ENCODE assay signal across 12 mouse cellular contexts in genomic region chr7:6146982-6147325, GRCm38 (mm10). TPM values are rescaled to one million over a fixed set of nuclear protein-coding genes. Genes with fewer than 3 reads are reported as not detected.
DNase-seq lines count a peak whose midpoint lies in the region; ATAC-seq and TF ChIP-seq lines count a peak whose summit lies in the region.
"Had no signal": no experiment of that assay in that cellular context is flagged by ENCODE, and none has a peak within 500 bp of the region (broad histone marks: within the 10 kb centered on the region; RNA-seq: fewer than 3 reads in every experiment).

No protein-coding gene starts in this region.

- H3K36me3 ChIP-seq in intestine, embryonic 15.5 days: peaks cover 1% of the 10 kb centered on the region; the same call in 1 of the 2 replicates
- peaks cover 2% of the 10 kb centered on the region; the same call in 1 of the 2 replicates for H3K36me3 ChIP-seq in intestine, postnatal 0 days (ENCODE audit: control insufficient read depth, insufficient read depth)
- no peaks in the 10 kb centered on the region; the same call in 1 of the 2 replicates for H3K36me3 ChIP-seq in testis, adult 2 months (ENCODE audit: control insufficient read depth, insufficient read depth, low read length)

- H3K9ac ChIP-seq in intestine, embryonic 15.5 days: no peak overlapping the region
- no peak overlapping the region for H3K9ac ChIP-seq in intestine, postnatal 0 days (ENCODE audit: low read depth, low read length)
- H3K9ac ChIP-seq: embryonic facial prominence, embryonic 12.5 days; limb, embryonic 12.5 days had no signal

- no peak overlapping the region for H3K4me3 ChIP-seq in intestine, embryonic 15.5 days (replicated peaks)
- no peak overlapping the region for H3K4me3 ChIP-seq in intestine, postnatal 0 days (ENCODE audit: low read depth, low read length)
- no peak overlapping the region for H3K4me3 ChIP-seq in testis, adult 2 months (ENCODE audit: control insufficient read depth, low read depth, low read length)
- H3K4me3 ChIP-seq: embryonic facial prominence, embryonic 12.5 days; limb, embryonic 12.5 days had no signal

- WGBS in intestine, embryonic 15.5 days: 50% methylated on average over 2 of the region's 2 CpGs
- 29% methylated on average over 2 of the region's 2 CpGs for WGBS in intestine, postnatal 0 days

- TF ChIP-seq CTCF in intestine, postnatal 0 days (IDR thresholded peaks at IDR 0.05; ENCODE audit: low read depth): no peak
- TF ChIP-seq CTCF in testis, adult 2 months (IDR thresholded peaks at IDR 0.05; ENCODE audit: control insufficient read depth, insufficient read depth, insufficient replicate concordance, low read depth, low read length): no peak

- ATAC-seq in intestine, embryonic 15.5 days: no peak
- no peak for ATAC-seq in intestine, postnatal 0 days

- no peaks in the 10 kb centered on the region for H3K9me3 ChIP-seq in intestine, embryonic 15.5 days
- H3K9me3 ChIP-seq in intestine, postnatal 0 days (ENCODE audit: control insufficient read depth): no peaks in the 10 kb centered on the region
- H3K9me3 ChIP-seq: embryonic facial prominence, embryonic 12.5 days; limb, embryonic 12.5 days had no signal

- no peaks in the 10 kb centered on the region for H3K27me3 ChIP-seq in intestine, embryonic 15.5 days (replicated peaks)
- H3K27me3 ChIP-seq in intestine, postnatal 0 days (replicated peaks; ENCODE audit: control insufficient read depth, insufficient read depth, low read length): no peaks in the 10 kb centered on the region
- H3K27me3 ChIP-seq in testis, adult 2 months (ENCODE audit: control insufficient read depth, insufficient read depth, low read length): no peaks in the 10 kb centered on the region
- H3K27me3 ChIP-seq: embryonic facial prominence, embryonic 12.5 days; limb, embryonic 12.5 days had no signal

- peak overlapping the region; percentile 7; the same call in 1 of the 2 replicates for H3K27ac ChIP-seq in intestine, embryonic 15.5 days
- no peak overlapping the region for H3K27ac ChIP-seq in intestine, postnatal 0 days (ENCODE audit: low read depth, low read length)
- H3K27ac ChIP-seq in testis, adult 2 months (ENCODE audit: control insufficient read depth, insufficient read depth, low read depth, low read length): peak overlapping the region; percentile 43; the same call in 1 of the 2 replicates
- H3K27ac ChIP-seq: embryonic facial prominence, embryonic 12.5 days; limb, embryonic 12.5 days had no signal

- TF ChIP-seq POLR2A in testis, adult 2 months (IDR thresholded peaks at IDR 0.05; ENCODE audit: control insufficient read depth, low read depth, low read length): no peak

- intact Hi-C loops in heart, postnatal 10 days (cut with DNase I): loop anchor here (2.0 kb wide), 1 partner anchor 24 kb away; no protein-coding TSS in a partner anchor

- H3K4me1 ChIP-seq in intestine, embryonic 15.5 days (replicated peaks): peaks cover 35% of the 10 kb centered on the region
- H3K4me1 ChIP-seq in intestine, postnatal 0 days (replicated peaks; ENCODE audit: control insufficient read depth, insufficient read depth, low read length): no peaks in the 10 kb centered on the region
- H3K4me1 ChIP-seq in testis, adult 2 months (ENCODE audit: control insufficient read depth, insufficient read depth, low read length): peaks cover 15% of the 10 kb centered on the region
- H3K4me1 ChIP-seq: embryonic facial prominence, embryonic 12.5 days had no signal

- no peak for DNase-seq in testis, postnatal 10 days (ENCODE audit: low spot score)
- peak; percentile 51 to 55 for DNase-seq in heart, postnatal 10 days
- no peak for DNase-seq in urinary bladder, postnatal 14 days (ENCODE audit: low spot score)
- DNase-seq in left cerebral cortex, adult 11 months (ENCODE audit: low spot score): no peak
- DNase-seq: kidney, postnatal 25 days; thymus, postnatal 4 days had no signal

- H3K4me2 ChIP-seq in intestine, embryonic 15.5 days (replicated peaks): no peak overlapping the region
- no peak overlapping the region for H3K4me2 ChIP-seq in intestine, postnatal 0 days (replicated peaks; ENCODE audit: low read depth)
- H3K4me2 ChIP-seq: embryonic facial prominence, embryonic 12.5 days; limb, embryonic 12.5 days had no signal

RNA-seq across cellular contexts. Expression of gene Zfp787, which starts 8.8 kb away (rescaled TPM):
- 27.4 and 29.8 TPM in 2 replicates for polyA plus RNA-seq in intestine, embryonic 15.5 days (2015; fragmentation: Nextera tagmentation; extraction: Ambion mirVana)
- polyA plus RNA-seq in intestine, postnatal 0 days (2015; fragmentation: Nextera tagmentation; extraction: Ambion mirVana): 42.2 and 46.5 TPM in 2 replicates
- 41.0 and 45.8 TPM in 2 replicates for polyA plus RNA-seq in testis, adult 2 months (2012; rRNA removed)
- 10 to 100 TPM; 44.2 to 48.6 TPM for total RNA-seq in heart, postnatal 10 days (2021)

RNA-seq across cellular contexts. Expression of gene Zfp444, which starts 25.1 kb away (rescaled TPM):
- polyA plus RNA-seq in intestine, embryonic 15.5 days (2015; fragmentation: Nextera tagmentation; extraction: Ambion mirVana): 43.2 and 43.4 TPM in 2 replicates
- polyA plus RNA-seq in intestine, postnatal 0 days (2015; fragmentation: Nextera tagmentation; extraction: Ambion mirVana): 18.5 and 18.7 TPM in 2 replicates
- polyA plus RNA-seq in testis, adult 2 months (2012; rRNA removed): 20.3 and 21.6 TPM in 2 replicates
- 10 to 100 TPM; 11.8 to 13.8 TPM for total RNA-seq in heart, postnatal 10 days (2021)

RNA-seq across cellular contexts. Expression of gene Galp, which starts 49.9 kb away (rescaled TPM):
- not detected in 2 replicates for polyA plus RNA-seq in intestine, embryonic 15.5 days (2015; fragmentation: Nextera tagmentation; extraction: Ambion mirVana)
- polyA plus RNA-seq in intestine, postnatal 0 days (2015; fragmentation: Nextera tagmentation; extraction: Ambion mirVana): not detected in 2 replicates
- polyA plus RNA-seq in testis, adult 2 months (2012; rRNA removed): not detected in 2 replicates
- total RNA-seq in heart, postnatal 10 days (2021): not detected
- total RNA-seq: gastrocnemius, adult 18-20 months had no signal
- polyA plus RNA-seq: embryonic facial prominence, embryonic 12.5 days; limb, embryonic 12.5 days had no signal

Comparison
In these comparisons a context has a peak if more than half of its experiments do, and no peak if none do; other contexts are left out.
1. DNase-seq: peak in heart, postnatal 10 days (2 of 2); none in testis, postnatal 10 days (single experiment), urinary bladder, postnatal 14 days (single experiment) and left cerebral cortex, adult 11 months (single experiment).